Mouse (Mus musculus) midbrain, embryonic 15.5 days (tissue): Measurements from ENCODE around the gene Zfp386. TPM values are rescaled to one million over a fixed set of nuclear protein-coding genes. Genes with fewer than 3 reads are reported as not detected.
"Not testable (repeated sequence)": the region's sequence is repeated elsewhere in the genome, so short reads cannot be mapped to it uniquely, and the experiment has no call there.

Experiments
- ATAC-seq: fragments of 200-750 bp; cut with Nextera tagmentation; replicated peaks from 2 replicates; pipeline ENCODE4 v1.8.0; 2017; ENCODE audit warnings: moderate TSS enrichment
- H3K27ac ChIP-seq: fragments of 300-500 bp; sonication (generic); 2 replicates; pipeline ENCODE4 v1.5.1; 2015; ENCODE audit warnings: mild to moderate bottlenecking, inconsistent platforms
- H3K27me3 ChIP-seq: fragments of 300-500 bp; sonication (generic); replicated peaks from 2 replicates; pipeline ENCODE4 v1.6.1; 2015; ENCODE audit warnings: inconsistent platforms
- H3K36me3 ChIP-seq: fragments of 300-500 bp; sonication (generic); replicated peaks from 2 replicates; pipeline ENCODE4 v1.6.1; 2015; ENCODE audit warnings: inconsistent platforms
- H3K4me1 ChIP-seq: fragments of 300-500 bp; sonication (generic); 2 replicates; pipeline ENCODE4 v1.6.1; 2015; ENCODE audit warnings: inconsistent platforms
- H3K4me2 ChIP-seq: fragments of 300-500 bp; sonication (generic); 2 replicates; pipeline ENCODE4 v1.6.1; 2015; ENCODE audit warnings: inconsistent platforms, mild to moderate bottlenecking, moderate library complexity
- H3K4me3 ChIP-seq: fragments of 300-500 bp; sonication (generic); 2 replicates; pipeline ENCODE4 v1.5.1; 2015; ENCODE audit warnings: mild to moderate bottlenecking, inconsistent platforms
- H3K9ac ChIP-seq: fragments of 300-500 bp; sonication (generic); 2 replicates; pipeline ENCODE4 v1.6.1; 2015; ENCODE audit warnings: mild to moderate bottlenecking, inconsistent platforms
- H3K9me3 ChIP-seq: fragments of 300-500 bp; sonication (generic); 2 replicates; pipeline ENCODE4 v1.6.1; 2016; ENCODE audit warnings: inconsistent platforms
- WGBS: fragments of 180-500 bp; shearing (Covaris S2); methylation state at CpG from one replicate; pipeline ENCODE4 v1.1.7; 2015; ENCODE audit warnings: mixed read lengths; 5-methylcytosine and 5-hydroxymethylcytosine counted together
- polyA plus RNA-seq: library from polyadenylated mRNA; unstranded; fragments of >200 nt; fragmentation: Nextera tagmentation; extraction: Ambion mirVana; gene quantifications from 2 replicates; pipeline ENCODE4 v1.2.1, GENCODE M21; 2015

Zfp386 gene
- polyA plus RNA-seq = 54.6 and 58.3 TPM in 2 replicates

DNA sequence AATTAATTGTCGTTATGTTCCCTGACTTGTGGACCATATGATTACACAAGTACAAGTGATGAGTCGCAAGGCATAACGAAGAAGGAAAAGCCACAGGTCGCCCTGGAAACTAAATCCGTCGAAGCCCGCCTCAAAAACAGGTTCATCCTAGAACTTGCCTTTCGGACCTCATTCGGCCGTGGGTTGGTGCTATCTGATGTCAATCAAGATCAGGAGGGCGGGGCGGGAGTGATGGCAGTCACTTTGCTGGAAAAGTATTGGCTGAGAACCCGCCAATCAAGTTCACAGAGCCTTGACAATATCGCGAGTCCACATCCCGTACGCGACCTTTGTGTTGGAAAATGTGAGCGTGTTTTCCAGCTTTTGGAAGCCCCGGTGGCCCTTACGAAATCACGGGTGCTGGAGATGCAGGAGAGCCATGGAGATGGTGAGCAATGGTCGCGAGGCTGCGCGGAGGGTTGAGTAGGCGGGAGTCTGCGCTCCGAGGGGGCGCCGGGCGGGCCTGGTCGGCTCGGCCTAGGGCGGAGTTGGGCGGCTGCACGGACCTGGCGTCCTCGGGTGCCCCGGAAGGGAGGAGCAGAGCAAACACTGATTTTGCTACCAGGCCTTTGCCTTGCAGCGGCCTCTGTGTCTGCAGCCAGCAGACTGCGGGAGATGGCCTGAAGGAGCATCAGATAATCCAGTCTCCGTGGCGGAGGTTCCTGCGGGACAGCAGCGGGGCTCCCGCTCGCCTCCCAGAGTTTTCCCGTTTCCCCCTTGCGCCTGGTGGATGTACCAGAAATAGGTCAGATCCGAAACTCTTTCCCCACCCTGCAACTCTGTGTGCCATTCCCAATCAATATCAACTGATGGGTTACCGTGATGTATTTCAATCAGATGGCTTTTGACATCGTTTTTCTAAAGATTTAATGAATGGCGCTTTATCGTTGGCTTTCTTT, at the start of gene Zfp386:
Gene Zfp386 (plus strand): TSS at position 285 of the 938 bp plus-strand sequence.
- Histone ChIP-seq H3K36me3 (no peaks in the 10 kb centered on the region), H3K4me2 (peak within 1 kb of the TSS; percentile 71), H3K4me3 (peak within 1 kb of the TSS; percentile 75), H3K27ac (peak within 1 kb of the TSS; percentile 96), H3K9me3 (no peaks in the 10 kb centered on the region), H3K9ac (peak within 1 kb of the TSS; percentile 82), H3K4me1 (peaks cover 26% of the 10 kb centered on the region), H3K27me3 (no peaks in the 10 kb centered on the region)
- WGBS = under 1% methylated on average over 55 of the region's 55 CpGs
- ATAC-seq = peak; percentile 99

- not testable (repeated sequence) for H3K4me2 ChIP-seq, H3K9me3 ChIP-seq, H3K27ac ChIP-seq, H3K4me1 ChIP-seq, H3K4me3 ChIP-seq, H3K27me3 ChIP-seq, H3K9ac ChIP-seq, H3K36me3 ChIP-seq, ATAC-seq
- WGBS = 75% methylated on average over 3 of the region's 3 CpGs
Measured at GRCm38 (mm10) chr12:115999784-116000183, 47.7 kb upstream of the Zfp386 start.

DNA sequence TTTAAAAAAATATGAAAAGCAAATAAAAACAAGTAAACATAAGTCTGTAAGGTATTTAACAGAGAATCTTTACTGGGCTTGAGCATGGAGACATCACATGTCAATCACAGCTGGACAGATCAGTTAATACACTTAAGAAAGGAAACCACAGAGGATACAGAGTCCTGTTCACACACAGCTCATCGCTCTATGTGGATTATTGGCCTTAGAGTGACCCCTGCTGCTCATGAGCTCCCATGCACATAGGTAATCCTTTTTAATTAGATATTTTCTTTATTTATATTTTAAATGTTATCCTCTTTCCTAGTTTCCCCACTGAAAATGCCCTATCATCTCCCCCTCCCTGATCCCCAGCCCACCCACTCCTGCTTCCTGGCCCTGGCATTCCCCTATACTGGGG, 44.6 kb upstream of the Zfp386 start:
- not testable (repeated sequence) for H3K36me3 ChIP-seq, H3K4me3 ChIP-seq

GRCm38 (mm10) chr12:116010812-116011211, 36.7 kb upstream of the Zfp386 start:
- H3K27me3 ChIP-seq = no peaks in the 10 kb centered on the region
- H3K36me3 ChIP-seq = no peaks in the 10 kb centered on the region
- 0 out of 2 replicates have a peak, but pooled peaks cover 2% of the 10 kb centered on the region for H3K9me3 ChIP-seq
- WGBS = 79% methylated on average over 2 of the region's 2 CpGs
- no peak overlapping the region for H3K9ac ChIP-seq
- H3K4me1 ChIP-seq = no peaks in the 10 kb centered on the region
- no peak overlapping the region for H3K4me2 ChIP-seq
- no peak for ATAC-seq
- no peak overlapping the region for H3K4me3 ChIP-seq
- H3K27ac ChIP-seq = no peak overlapping the region

More for the DNA sequence above, 44.6 kb upstream of the Zfp386 start:
- H3K9me3 ChIP-seq, H3K27me3 ChIP-seq, H3K4me2 ChIP-seq, H3K27ac ChIP-seq, ATAC-seq, H3K4me1 ChIP-seq, H3K9ac ChIP-seq: not testable (repeated sequence)
- 76% methylated on average over 1 of the region's 1 CpGs for WGBS

GRCm38 (mm10) chr12:116028095-116028494, 19.4 kb upstream of the Zfp386 start:
- no peak for ATAC-seq
- H3K4me2 ChIP-seq = no peak overlapping the region
- no peaks in the 10 kb centered on the region for H3K36me3 ChIP-seq
- no peak overlapping the region for H3K9ac ChIP-seq
- no peak overlapping the region for H3K4me3 ChIP-seq
- WGBS = 47% methylated on average over 2 of the region's 2 CpGs
- no peaks in the 10 kb centered on the region for H3K9me3 ChIP-seq
- no peaks in the 10 kb centered on the region for H3K27me3 ChIP-seq
- no peak overlapping the region for H3K27ac ChIP-seq
- no peaks in the 10 kb centered on the region for H3K4me1 ChIP-seq

DNA sequence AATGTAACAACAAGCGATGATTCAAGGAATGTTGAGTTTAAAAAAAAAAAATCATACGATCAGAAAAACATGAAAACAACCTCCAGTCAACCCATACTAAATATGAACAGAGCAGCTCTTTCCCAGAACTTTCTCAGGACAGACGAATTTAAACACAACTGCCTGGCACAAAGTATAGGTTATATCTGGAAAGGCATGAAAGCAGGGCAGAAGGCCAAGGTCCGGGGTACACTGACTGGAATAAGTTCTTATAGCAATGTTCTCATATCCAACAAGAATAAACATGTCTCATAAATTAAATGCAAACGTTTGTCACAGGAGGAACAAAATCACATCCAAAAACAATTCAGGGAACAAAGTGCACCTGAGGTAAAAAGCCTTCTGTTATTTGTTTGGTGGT, 12.2 kb upstream of the Zfp386 start:
- no peak overlapping the region for H3K4me3 ChIP-seq
- H3K9ac ChIP-seq = no peak overlapping the region
- no peaks in the 10 kb centered on the region for H3K36me3 ChIP-seq
- no peak for ATAC-seq
- no peak overlapping the region for H3K4me2 ChIP-seq
- H3K27ac ChIP-seq = no peak overlapping the region
- no peaks in the 10 kb centered on the region for H3K27me3 ChIP-seq
- H3K9me3 ChIP-seq = no peaks in the 10 kb centered on the region
- no peaks in the 10 kb centered on the region for H3K4me1 ChIP-seq
- WGBS = 76% methylated on average over 5 of the region's 5 CpGs

GRCm38 (mm10) chr12:116044785-116045184, 2.7 kb upstream of the Zfp386 start:
- H3K4me3 ChIP-seq = no peak overlapping the region
- peaks cover 17% of the 10 kb centered on the region for H3K4me1 ChIP-seq
- ATAC-seq = no peak
- H3K4me2 ChIP-seq = no peak overlapping the region
- no peaks in the 10 kb centered on the region for H3K9me3 ChIP-seq
- H3K9ac ChIP-seq = no peak overlapping the region
- H3K27me3 ChIP-seq = no peaks in the 10 kb centered on the region
- 91% methylated on average over 5 of the region's 5 CpGs for WGBS
- H3K27ac ChIP-seq = no peak overlapping the region
- H3K36me3 ChIP-seq = no peaks in the 10 kb centered on the region

DNA sequence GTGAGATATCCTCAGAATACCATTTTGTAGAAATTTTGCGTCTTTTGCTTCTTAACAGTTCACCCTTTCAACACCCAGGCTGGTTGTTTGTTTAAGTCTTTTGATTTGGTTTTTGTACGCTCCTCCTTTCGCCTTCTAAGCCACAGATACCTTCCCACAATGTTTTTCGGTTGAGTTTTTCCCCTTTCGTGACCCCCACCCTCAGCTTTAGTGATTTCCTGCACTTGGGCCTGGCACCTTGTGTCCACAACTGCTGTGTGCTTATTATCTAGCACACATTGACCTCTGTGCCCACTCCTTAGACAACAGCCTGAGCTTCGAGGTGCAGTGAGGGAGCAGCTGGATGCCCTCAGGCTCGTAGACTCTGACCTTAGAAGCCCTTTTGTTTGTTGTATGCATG, 1.2 kb downstream of the Zfp386 start:
- Histone ChIP-seq H3K4me1 (peaks cover 26% of the 10 kb centered on the region), H3K36me3 (no peaks in the 10 kb centered on the region), H3K9ac (peak overlapping the region; percentile 82), H3K9me3 (no peaks in the 10 kb centered on the region), H3K27me3 (no peaks in the 10 kb centered on the region), H3K4me2 (peak overlapping the region; percentile 71), H3K4me3 (peak overlapping the region; percentile 75), H3K27ac (0 out of 2 replicates have a peak overlapping the region, but pooled peaks have one; percentile 96)
- no peak for ATAC-seq
- 66% methylated on average over 7 of the region's 7 CpGs for WGBS

GRCm38 (mm10) chr12:116049236-116049635, 1.7 kb downstream of the Zfp386 start:
- peak overlapping the region; percentile 75 for H3K4me3 ChIP-seq
- peak overlapping the region; percentile 82; the same call in 1 of the 2 replicates for H3K9ac ChIP-seq
- peaks cover 26% of the 10 kb centered on the region for H3K4me1 ChIP-seq
- no peak overlapping the region for H3K27ac ChIP-seq
- H3K9me3 ChIP-seq = 0 out of 2 replicates have a peak, but pooled peaks cover 1% of the 10 kb centered on the region
- H3K27me3 ChIP-seq = no peaks in the 10 kb centered on the region
- peak overlapping the region; percentile 71 for H3K4me2 ChIP-seq
- 87% methylated on average over 3 of the region's 3 CpGs for WGBS
- H3K36me3 ChIP-seq = peaks cover 2% of the 10 kb centered on the region; the same call in 1 of the 2 replicates
- ATAC-seq = no peak

DNA sequence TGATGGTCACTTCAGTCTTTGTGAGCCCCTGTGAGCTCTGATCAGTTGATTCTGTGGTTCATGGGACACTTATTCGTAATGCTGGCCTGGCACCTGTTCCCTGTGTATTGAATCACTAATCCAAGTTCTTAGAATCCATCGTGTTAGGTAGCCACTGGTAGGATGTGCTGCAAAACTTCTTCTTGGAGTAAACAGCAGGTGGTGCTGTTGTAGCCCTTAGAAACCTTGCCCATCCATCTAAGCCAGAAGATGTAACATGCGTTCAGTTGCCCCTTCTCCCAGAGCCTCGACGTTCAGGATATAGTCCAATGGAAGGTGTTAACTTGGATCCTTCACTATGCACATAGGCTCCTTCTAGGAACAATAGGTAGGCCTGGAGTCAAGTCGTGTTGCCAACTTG, 2.2 kb downstream of the Zfp386 start:
- no peak for ATAC-seq
- Histone ChIP-seq H3K9ac (no peak overlapping the region), H3K4me3 (no peak overlapping the region), H3K36me3 (peaks cover 7% of the 10 kb centered on the region), H3K4me2 (peak overlapping the region; percentile 71; the same call in 1 of the 2 replicates), H3K4me1 (peaks cover 26% of the 10 kb centered on the region), H3K9me3 (peaks cover 6% of the 10 kb centered on the region; the same call in 1 of the 2 replicates), H3K27ac (no peak overlapping the region), H3K27me3 (no peaks in the 10 kb centered on the region)
- 91% methylated on average over 6 of the region's 6 CpGs for WGBS

DNA sequence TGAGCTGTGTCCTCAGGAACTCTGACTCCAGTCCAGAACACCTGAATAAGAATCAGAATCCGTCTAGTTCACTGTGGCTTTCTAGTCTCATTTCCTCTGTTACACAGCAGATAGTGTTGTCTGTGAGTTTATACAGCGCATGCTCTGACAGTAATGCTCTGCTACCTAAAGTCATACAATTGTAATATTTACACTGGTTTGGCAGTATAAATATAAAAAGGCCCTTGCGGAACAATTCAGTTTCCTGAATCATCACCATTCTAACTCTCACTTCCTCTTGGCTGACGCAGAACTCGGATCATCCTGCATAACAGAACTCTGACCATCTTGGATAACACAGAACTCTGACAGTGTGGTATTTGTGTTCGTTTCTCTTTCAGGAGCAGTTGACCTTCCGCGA, 6.8 kb downstream of the Zfp386 start:
- ATAC-seq = no peak
- Histone ChIP-seq H3K4me2 (no peak overlapping the region), H3K4me1 (peaks cover 13% of the 10 kb centered on the region), H3K9ac (no peak overlapping the region), H3K27me3 (no peaks in the 10 kb centered on the region), H3K9me3 (peaks cover 15% of the 10 kb centered on the region; the same call in 1 of the 2 replicates), H3K27ac (no peak overlapping the region), H3K4me3 (no peak overlapping the region), H3K36me3 (peaks cover 44% of the 10 kb centered on the region)
- 95% methylated on average over 8 of the region's 8 CpGs for WGBS

DNA sequence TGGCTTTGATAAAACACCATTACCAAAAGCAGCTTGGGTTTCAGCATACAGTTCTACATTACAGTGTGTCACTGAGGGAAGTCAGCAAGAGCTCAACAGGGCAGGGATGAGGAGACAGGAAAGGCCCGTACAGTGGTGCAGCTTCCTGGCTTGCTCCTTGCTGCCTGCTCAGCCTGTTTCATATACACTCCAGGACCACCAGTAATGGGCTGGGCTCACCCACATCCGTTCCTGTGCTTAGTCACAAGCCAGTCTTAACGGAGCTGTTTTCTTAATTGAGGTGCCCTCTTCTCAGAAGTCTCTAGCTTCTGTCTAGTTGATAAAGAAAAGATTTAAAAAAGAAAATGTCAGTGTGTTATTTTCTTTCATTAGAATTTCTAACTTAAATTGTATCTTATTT, 8.6 kb downstream of the Zfp386 start:
- Histone ChIP-seq H3K36me3 (peaks cover 60% of the 10 kb centered on the region), H3K9me3 (peaks cover 24% of the 10 kb centered on the region), H3K4me1 (no peaks in the 10 kb centered on the region), H3K4me2 (no peak overlapping the region), H3K27me3 (no peaks in the 10 kb centered on the region), H3K9ac (no peak overlapping the region), H3K27ac (no peak overlapping the region), H3K4me3 (no peak overlapping the region)
- no peak for ATAC-seq
- WGBS = 100% methylated on average over 3 of the region's 3 CpGs
